Mouse (Mus musculus) gastrocnemius, postnatal 14 days (tissue): ENCODE results near the gene Dmap1. TPM values are rescaled to one million over a fixed set of nuclear protein-coding genes. Genes with fewer than 3 reads are reported as not detected.

Experiments used
- DNase-seq: peaks from one replicate; pipeline ENCODE4 v3.0.0; 2021; ENCODE audit warnings: mixed read lengths
- intact Hi-C: fragments of 180-260 bp; cut with DNase I; formaldehyde crosslinking; loops from one replicate; pipeline ENCODE4 v1.15.1; 2025; ENCODE audit warnings: low total_unique reads
- long read RNA-seq, 2 experiments: library from polyadenylated mRNA; stranded (forward); transcript quantifications; one replicate each; pipeline ENCODE4 v2.0.0; 2021
- total RNA-seq, 2 experiments: library from RNA; stranded (reverse); gene quantifications; 2 replicates each; pipeline ENCODE4 v1.2.3; 2021

Dmap1 gene
- 10 to 100 TPM; 17.9 to 18.1 TPM for total RNA-seq
- long read RNA-seq, experiment 1, transcript Dmap1-201 (11 exons, 1,566 nt), result major isoform, 8 of 19 reads
- long read RNA-seq, experiment 1, partial matches to known transcripts, result 4 of 19 reads
- long read RNA-seq, experiment 1, other reads (novel, unspliced or antisense), result 7 of 19 reads
- long read RNA-seq, experiment 2, transcript Dmap1-201 (11 exons, 1,566 nt), result major isoform, 5 of 17 reads
- long read RNA-seq, experiment 2, partial matches to known transcripts, result 2 of 17 reads
- long read RNA-seq, experiment 2, other reads (novel, unspliced or antisense), result 10 of 17 reads

DNA sequence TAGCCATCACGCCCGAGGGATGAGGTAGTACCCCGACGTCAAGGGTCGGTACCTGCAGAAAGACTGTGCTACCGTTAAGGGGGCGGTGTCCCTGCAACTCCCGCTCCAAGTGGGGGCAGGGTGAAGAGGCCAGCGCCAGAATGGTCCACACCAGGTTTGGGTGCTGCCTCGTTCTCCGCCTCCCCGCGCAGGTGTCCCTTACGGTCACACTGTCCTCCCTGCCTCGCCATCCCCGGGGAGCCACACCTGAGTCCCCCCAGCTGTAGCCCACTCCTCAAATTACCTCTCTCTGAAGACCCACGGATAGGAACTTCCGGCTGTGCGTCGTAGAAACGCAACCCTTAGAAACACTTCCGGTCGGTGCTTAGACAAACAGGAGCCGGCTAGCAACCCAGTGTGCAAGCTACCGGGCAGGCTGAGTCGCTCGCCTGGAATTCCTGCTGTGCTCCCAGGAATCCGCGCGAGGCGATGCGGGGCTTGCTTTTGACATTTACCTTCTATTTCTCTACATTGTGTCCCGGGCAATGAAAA is at the start of gene Dmap1:
Dmap1 (minus strand) TSS at position 343 of the 531 bp plus-strand sequence.
- intact Hi-C loops, result no loop called here
- DNase-seq, result peak; percentile 79

DNA sequence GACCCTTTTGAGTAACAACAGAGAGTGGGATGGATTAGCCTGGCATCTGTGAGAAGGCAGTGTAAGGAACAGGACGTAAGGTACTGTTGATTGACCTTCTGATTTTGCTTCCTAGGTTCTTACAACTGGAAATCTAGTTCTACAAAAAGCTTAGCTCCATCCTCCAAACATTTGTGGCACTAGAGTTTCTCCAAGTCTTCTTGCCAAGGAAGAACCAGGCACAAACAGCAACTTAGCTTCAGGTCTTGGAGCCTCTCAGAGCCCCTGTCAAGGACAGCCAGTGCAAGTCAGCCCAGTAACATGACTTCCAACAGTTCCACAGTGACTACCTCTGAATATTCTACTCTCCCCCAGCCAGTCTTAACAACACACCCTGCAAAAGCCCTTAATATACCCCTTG is 42.0 kb upstream of the Dmap1 start, which contains the start of gene Gm12845:
Gm12845 (plus strand) TSS at position 301 of the 400 bp plus-strand sequence.
- intact Hi-C loops, result no loop called here
- DNase-seq, result no peak

DNA sequence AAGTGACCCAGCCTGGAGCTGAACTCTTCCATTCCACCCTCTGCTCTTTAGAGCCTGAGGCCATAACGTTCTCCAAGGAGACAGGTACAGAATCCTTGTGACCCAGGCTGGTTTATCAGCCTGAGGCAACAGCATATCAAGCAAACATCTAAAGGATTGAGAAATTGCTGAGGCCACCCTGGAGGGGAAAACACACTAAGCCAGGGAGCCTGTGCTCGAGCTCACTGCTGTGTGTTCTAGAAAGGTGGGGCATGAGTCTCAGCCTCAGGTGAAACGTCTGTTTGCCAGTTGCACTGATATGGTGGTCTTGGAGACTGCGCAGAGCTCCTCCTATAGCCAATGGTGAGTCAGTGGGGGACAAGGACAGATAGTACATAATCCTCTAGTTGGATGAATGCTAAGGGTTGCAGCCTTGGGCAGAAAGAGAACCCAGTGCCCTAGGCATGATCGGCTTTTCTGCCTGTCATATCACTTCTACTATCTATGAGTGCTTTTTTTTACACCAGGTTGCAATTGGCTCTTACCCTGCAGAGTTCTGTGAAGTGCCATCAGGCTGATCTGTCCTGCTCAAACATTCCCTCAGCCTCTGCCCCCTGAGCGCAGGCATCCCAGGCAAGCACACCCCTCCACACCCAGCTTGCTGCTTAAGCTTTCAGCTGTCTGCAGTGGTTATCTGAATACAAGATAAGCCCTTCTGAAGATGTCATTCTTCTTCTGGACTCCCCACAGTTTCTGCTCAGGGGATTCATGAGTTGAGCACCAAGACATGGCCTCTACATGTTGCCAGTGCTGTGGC is 31.4 kb upstream of the Dmap1 start:
- intact Hi-C loops, result loop anchor here (10.0 kb wide), 1 partner anchor 51 kb away; the partner anchor contains the start of gene Klf17

DNA sequence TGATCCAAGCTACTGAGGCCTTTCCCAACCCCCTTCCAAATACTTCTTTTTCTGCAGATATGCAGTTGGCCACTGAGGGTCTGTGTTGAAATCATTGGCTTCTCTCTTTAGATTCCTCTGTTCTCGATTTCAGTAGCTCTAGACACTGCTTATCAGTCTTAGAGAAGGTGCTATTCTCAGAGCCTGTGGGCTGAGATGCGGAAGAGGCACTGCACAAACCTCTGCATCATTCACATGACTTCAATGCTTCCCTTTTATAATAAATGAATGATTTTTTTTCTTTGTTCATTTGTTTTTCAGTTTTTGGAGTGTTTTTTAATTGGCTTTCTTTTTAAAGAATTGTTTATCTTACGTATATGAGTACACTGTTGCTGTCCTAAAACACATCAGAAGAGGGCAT is 30.2 kb upstream of the Dmap1 start:
- intact Hi-C loops, result loop anchor here (10.0 kb wide), 1 partner anchor 52 kb away; the partner anchor contains the start of gene Klf17
- DNase-seq, result no peak

More for the DNA sequence above, 31.4 kb upstream of the Dmap1 start:
- no peak for DNase-seq

DNA sequence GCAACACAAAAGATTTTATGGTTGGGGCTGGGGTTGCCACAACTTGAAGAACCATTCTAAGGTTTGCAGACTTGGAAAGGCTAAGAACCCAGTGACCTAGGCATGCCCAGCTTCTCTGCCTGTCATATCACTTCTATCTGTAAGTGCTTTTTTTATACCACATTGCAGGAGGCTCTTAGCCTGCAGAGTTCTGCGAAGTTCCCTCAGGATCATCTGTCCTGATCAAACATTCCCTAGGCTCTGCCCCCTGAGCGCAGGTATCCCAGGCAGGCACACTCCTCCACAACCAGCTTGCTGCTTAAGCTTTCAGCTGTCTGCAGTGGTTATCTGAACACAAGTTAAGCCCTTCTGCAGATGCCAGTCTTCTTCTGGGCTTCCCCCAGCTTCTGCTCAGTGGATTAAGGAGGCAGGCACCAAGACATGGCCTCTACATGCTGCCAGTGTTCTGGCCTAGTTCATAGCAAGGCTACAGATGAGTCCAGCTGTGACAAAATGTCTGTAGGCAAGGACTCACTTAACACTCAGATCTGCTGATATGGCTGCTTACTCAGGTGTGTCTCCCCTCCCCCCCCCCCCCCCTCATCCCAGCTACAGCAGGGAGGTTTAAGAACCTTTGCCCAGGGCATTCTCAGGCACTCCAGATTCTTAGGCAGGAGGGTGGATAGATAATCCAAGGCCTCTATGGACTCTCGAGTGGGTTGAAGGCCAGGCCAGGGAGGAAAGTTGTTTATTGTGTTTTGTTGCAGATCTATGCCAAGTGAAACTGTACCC is 26.9 kb upstream of the Dmap1 start:
- intact Hi-C loops, result no loop called here
- no peak for DNase-seq

DNA sequence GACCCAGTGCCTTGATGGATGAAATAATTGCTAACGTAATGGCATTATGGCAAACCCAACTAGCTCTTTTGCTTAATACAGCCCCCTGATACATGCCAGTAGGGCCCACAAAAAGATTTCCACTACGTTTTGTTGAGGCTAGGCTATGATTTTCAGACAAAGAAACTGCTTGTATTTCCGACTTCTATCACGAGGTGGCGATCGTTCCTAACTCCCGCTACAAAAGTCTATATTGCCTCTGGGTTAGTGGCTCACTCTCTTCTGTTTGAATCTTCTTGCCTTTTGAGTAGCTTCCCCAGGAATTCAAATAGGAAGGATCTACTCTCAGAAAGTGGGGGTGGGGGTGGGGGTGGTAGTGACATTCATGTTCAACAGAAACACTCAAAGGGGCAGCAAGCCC is 23.3 kb upstream of the Dmap1 start:
- intact Hi-C loops, result no loop called here
- no peak for DNase-seq

DNA sequence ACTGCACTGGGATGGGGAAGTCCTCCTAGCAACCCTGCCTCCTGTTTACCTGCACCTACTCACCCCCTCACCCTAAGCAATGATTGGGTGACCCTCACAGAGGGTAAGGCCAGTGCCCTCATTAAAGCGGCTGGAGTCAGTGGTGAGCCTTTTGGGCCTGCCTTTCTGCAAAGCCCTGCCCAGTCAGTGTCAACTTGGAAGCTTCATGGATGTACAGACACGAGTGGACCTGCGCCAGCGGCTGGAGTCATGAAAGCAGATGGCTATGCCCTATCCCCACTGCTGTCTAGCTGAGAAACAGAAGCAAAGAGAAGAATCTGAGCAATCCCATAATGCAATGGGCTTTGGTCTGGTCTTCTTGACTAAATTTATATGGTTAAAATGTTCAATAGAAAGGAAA is 4.3 kb upstream of the Dmap1 start:
- no peak for DNase-seq
- intact Hi-C loops, result no loop called here

DNA sequence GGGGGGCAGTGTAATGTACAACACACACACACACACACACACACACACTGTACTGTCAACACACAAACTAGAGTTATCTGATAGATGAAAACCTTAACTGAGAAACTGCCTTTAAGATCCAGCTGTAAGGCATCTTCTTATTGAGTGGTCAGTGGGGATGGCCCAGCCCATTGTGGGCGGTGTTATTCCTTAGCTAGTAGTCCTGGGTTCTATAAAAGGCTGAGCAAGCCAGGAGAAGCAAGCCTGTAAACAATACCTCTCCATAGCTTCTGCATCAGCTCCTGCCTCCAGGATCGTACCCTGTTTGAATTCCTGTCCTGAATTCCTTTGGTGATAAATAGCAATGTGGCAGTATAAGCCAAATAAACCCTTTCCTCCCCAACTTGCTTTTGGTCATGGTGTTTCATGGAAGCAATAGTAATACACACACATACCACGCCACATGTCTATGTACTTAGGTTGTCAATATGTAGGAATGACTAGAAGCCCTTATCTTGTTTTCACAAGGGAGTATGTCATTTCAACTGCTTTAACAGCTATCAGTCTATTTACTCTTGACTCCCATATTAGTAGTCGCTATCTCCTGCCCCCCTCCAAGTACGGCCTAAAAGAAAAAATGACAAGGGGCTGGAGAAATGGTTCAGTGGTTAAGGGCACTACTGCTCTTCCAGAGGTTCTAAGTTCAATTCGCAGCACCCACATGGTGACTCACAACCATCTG is 1.1 kb upstream of the Dmap1 start:
- intact Hi-C loops, result no loop called here

DNA sequence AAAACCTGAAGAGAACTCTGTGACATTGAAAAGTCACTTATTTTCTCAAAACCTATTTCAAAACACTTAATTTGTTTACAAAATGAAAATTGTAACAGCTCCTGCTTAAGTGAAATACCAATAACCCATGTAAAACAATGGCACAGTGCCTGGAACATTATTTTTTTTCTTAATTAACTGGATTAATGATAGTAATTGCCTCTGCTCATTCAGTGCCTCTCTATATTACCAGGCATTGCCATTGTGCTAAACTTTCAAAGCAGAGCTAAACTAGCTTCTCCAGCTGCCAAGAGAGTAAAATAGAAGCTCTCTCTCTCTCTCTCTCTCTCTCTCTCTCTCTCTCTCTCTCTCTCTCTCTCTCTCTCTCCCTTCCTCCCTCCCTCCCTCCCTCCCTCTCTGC is 390 bp upstream of the Dmap1 start:
- no peak for DNase-seq
- intact Hi-C loops, result no loop called here

More for the DNA sequence above, 1.1 kb upstream of the Dmap1 start:
- DNase-seq, result no peak

DNA sequence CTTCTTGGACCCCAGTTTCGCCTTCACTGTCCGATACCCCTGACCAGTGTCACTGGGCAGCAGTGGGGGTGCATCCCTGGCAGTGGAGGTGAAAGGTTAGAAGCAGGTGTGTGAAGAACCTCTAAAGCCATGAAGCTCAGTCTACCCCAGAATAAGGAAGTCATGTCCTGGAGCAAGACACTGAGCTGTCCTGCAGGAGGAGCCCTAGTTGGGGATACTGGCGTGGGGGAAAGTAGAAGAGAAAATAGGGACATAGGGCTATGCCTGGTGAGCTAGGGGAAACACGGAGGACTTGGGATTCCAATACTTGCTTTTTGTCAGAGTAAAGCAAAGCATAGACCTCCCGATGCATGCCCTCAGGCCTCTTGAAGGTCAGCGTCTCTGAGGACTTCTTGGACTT is 1.1 kb downstream of the Dmap1 start:
- intact Hi-C loops, result no loop called here
- no peak for DNase-seq

DNA sequence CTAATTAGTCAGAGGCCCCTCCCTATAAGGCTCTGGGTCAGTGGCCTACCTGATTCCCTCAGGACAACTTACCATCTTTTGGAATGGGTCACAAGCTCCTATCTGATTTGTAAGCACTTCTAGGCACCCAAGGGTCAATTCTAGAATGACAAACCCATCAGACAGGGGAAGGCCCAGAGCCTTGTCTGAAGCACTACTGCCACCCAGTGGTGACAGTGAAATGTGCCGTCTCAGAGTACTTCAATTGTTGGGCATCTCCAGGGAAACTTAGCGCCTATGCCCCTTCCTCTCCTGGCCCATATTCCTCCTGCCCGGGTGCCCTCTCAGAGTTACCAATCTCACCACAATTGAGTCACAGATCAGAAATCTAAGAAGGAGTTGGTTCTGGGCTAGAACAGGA is 5.2 kb downstream of the Dmap1 start:
- intact Hi-C loops, result loop anchor here (10.0 kb wide), 4 partner anchors 52 to 402 kb away; no protein-coding TSS in a partner anchor
- peak; percentile 78 for DNase-seq

DNA sequence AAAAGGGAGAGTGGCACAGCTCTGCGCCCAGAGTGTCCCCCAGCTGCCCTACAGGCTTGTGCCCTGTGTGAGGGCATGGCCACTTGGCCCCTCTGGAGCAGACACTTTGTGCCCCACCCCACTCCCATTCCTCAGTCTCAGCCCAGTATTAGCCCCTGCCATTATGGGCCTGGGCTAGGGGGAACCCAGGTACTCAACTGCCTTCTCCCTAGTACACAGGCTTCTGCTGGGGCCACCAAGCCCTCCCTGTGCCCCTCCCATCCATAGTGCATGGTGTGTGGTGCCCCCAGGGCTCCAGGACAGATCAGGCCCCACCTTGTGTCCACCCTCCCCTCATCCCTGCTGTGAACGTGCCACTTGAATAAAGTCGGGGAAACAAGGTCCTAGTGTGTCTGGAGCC is 8.2 kb downstream of the Dmap1 start:
- intact Hi-C loops, result loop anchor here (10.0 kb wide), 4 partner anchors 49 to 399 kb away; no protein-coding TSS in a partner anchor
- DNase-seq, result no peak

DNA sequence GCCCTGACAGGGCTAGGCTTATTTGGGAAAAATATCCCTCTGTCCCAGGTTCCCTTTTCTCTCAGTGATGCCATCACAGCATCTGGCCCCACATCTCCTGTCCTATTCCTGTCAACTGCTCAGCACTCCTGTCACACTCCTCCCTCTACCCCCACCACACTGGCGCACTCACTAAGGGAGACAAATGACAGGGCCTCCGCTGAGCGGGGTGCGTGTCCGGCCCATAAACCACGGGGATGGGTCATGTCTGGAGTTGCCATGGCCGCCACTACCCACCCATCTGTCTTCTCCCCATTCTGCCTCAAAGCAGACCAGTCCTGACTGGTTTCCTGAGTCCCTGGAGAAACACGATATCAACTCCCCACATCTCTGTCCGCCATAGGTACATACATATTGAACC is 10.0 kb downstream of the Dmap1 start:
- intact Hi-C loops, result loop anchor here (10.0 kb wide), 4 partner anchors 47 to 397 kb away; no protein-coding TSS in a partner anchor
- no peak for DNase-seq

DNA sequence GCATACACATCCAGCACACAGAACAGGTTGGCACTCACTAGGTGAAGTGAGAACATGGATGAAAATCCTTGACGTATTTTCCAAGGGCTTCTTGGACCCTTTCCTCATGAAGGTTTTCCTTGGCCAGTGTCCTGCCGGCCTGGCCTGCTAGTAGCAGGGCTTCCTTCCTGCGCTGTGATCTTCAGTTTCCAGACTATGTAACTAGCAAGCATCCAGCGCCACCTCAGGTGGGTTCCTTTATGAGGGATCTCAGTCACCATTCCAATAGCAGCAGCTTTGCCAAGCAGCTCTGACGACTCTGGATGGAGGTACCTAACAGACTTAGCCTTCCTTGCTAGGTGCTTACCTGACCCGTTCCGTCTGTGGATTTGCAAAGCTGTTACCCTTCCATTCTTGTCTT is 12.2 kb downstream of the Dmap1 start:
- no peak for DNase-seq
- intact Hi-C loops, result loop anchor here (10.0 kb wide), 4 partner anchors 45 to 395 kb away; no protein-coding TSS in a partner anchor

DNA sequence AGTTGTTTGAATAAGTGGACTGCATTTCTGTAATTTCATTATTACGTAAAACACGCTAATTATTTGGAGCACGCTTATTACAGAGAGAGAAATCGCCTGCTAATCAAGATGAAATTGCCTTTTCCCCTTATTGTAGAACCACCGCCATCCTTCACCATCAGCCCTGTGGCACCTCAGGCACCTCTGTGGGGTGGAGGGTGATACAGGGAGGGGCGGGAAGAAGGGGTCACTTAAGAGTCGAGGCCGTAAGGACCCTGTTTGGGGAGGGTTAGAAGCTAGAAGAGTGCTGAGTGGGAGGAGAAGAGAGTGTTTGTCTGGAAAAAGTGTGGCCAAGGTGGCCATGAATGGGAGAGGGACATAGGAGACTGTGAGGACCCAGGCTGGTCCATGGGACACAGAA is 16.0 kb downstream of the Dmap1 start:
- DNase-seq, result no peak
- intact Hi-C loops, result no loop called here

DNA sequence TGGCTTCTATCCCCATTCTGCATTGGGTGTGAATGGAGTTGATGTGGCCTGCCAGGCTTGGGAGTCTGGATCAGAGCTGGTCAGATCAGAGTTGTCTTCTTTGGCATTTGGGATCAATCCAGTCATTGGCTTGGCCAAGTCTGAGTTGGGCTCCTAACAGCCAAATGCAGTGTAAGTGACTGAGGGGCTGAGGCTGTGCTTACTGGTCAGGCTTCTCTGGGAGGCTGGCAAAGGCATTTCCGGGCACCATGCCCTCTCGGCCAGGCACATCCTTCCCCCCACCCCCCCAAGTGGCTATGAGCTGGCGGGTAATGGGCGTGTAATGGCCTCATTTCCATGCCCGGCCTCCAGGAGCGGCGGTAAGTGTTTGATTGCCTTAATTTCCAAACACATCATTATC is 16.5 kb downstream of the Dmap1 start:
- peak; percentile 73 for DNase-seq
- intact Hi-C loops, result no loop called here

DNA sequence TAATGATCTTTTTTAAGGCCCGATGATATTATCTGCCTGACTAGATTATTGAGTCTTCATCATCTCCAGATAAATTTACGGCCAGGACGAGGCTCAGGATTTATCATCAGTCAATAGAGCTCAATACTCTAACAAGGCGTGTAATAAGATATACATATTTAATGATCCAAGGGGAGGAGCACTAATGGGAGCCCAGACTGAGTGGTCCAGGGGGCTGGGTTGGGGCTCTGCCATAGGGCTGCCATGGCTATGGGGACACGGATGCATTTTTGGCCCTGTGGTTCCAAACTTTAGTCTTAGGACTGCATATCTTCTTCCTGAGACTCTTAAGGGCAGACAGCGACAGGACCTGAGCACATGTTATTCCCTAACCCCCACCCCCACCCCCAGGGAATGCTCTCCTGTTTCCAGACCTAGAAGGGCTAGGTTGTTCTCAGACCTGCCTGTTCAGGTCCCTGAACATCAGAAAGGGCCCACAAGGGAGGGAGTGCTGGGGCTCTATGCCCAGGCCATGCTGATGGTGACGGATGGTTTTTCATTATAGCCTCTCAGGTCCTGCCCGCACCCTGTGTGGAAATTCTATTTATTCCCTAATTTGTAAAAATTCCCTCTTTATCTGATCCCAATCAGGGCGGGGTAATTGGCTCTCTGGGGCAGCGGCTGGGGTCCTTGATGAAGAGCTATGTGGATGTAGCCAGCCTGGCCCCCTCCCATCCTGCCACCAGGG is 17.5 kb downstream of the Dmap1 start:
- intact Hi-C loops, result no loop called here
- DNase-seq, result no peak

DNA sequence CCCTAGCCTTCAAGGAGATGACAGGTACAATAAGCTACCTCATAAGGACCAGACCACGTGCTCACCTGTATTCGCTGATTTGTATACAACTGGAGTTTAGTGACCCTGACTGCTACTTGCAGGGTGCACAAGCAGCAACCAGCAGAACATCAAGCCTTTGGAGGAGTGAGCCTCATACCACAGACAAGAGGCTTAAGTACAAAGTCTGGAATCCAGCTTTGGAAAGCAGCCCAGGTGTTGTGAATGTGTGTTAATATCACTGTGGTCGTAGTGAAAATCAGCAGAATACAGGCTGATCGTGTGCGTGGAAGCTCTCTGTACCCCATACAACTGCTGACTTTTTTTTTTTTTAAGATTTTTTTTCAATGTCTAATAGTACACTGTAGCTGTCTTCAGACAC is 22.1 kb downstream of the Dmap1 start:
- intact Hi-C loops, result no loop called here
- DNase-seq, result no peak
